Mouse (Mus musculus): ENCODE data around the gene Methig1.
A peak's percentile ranks its signal among the peaks of the same experiment; 100 is the strongest.
"Not testable (repeated sequence)": the region's sequence is repeated elsewhere in the genome, so short reads cannot be mapped to it uniquely, and the experiment has no call there.

The Methig1 gene

DNA sequence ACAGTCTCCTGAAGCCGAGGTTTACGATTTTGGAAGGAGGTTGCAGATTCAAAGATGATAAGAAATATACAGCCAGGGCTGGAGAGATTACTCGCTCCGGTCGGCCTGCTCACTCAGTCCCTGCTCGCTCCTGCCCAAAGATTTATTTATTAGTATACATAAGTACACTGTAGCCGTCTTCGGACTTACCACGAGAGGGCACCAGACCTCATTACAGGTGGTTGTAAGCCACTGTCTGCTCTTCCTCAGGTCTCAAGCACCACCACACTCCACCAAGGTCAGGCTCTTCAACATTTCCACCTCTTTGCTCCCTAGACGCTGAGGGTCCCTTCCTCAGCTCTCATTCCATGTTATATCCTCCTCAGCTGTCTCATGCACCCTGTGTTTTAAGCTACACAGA lies 15.1 kb upstream of the Methig1 start:
- peak in 1 of 2 experiments; percentile 21 for DNase-seq (ENCODE audit: low spot score in 2 of 2)

DNA sequence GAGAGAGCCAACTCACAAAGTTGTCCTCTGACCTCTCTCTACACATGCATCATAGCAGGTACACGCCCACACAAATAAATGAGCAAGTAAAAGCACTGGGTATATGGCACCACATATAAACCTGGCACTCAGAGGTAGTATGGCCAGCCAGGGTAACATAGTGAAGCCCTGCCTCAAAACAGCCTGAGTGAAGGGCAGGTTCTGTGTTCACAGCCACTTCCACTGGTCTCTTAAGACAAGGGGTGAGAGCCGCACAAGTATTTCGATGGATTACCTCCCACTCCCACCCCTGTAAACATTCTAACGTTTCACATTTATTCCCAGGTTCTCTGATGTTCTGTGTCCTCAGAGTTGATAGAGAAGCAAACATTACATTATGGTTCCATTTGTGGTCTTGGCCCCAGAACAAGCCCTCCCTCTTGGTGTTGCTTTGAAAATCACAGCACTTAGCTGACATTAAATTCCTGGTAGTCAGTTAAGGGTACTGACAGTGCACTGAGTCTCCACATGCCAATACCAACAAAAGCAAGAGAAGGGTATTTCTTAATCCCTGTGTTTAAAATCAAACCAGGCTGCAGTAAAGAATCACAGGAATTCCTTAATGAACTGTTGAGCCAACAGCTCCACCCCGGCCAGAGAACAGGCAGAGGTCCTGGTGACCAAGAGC lies 11.5 kb upstream of the Methig1 start:
- DNase-seq (ENCODE audit: low spot score in 2 of 2): not testable (repeated sequence)

- no peak for DNase-seq (ENCODE audit: low spot score in 2 of 2)
These were observed 7.5 kb upstream of the Methig1 start for GRCm38 (mm10) chr15:100345484-100345883.

- DNase-seq (ENCODE audit: low spot score in 2 of 2): no peak
These were observed 6.2 kb upstream of the Methig1 start for GRCm38 (mm10) chr15:100346761-100347160.

DNA sequence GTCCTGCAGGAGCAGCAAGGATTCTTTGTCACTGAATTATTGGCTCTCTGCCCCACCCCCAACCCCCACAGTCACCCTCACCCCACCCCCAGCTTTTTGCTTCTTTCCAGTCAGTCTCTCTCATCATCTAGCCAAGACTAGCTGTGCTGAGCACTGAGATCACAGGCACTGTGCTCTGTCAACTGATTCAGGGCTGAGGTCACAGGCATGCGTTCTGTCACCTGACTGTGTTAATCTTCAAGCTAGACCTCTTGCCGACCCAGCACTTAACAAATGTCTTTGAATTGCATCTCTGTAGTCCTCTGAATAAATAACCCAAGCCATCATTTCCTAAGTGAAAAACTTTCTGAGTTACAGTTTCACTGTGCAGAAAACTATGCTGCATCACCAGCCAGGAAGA lies 3.5 kb upstream of the Methig1 start:
- DNase-seq (ENCODE audit: low spot score in 2 of 2): no peak

DNA sequence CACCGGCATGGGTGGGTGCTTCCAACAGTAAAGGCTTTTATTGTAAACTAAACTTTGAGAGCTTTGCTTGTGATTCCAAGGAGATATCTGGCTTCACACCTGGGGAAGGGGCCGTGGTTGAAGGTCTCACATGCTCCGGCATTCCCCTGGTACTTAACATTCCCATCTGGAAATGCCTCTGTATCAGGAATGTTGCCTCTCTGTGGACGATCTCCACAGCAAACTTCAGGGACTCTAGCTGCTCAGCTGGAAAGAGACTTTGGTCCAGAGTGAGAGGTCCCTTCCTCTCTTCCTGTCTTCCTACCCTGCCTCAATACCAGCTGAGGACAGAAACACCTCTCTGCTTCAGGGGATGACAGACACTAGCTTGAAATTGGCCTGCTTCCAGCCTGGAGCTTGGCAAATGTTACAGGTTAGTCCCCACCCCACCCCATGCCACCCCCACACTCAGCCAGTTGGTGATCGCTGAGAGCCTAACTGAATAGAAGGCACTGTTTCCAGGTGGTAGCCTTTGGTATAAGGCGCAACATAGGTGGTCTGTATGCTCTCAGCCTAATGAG lies 1.4 kb upstream of the Methig1 start:
- no peak for DNase-seq (ENCODE audit: low spot score in 2 of 2)

- not testable (repeated sequence) for DNase-seq (ENCODE audit: low spot score in 2 of 2)
These were observed 450 bp downstream of the Methig1 start for GRCm38 (mm10) chr15:100353399-100353798.

DNA sequence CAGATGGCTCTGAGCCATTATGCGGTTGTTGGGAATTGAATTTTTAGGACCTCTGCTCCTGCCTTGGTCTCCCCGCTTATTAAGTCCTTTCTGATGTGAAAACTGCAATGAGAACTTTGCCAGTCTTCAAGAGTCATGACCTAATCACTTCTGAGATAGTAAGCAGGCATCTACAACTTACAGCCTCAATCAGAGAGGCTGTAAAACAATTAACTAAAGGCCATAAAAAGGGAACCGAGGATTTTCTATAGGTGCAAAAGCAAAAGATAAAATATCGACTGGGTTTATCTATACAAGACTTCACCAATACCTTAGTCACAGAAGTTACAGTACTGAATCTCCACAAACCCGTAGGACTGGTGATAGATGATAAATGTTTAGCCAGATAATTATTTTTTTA lies 2.9 kb downstream of the Methig1 start:
- no peak for DNase-seq (ENCODE audit: low spot score in 2 of 2)

DNA sequence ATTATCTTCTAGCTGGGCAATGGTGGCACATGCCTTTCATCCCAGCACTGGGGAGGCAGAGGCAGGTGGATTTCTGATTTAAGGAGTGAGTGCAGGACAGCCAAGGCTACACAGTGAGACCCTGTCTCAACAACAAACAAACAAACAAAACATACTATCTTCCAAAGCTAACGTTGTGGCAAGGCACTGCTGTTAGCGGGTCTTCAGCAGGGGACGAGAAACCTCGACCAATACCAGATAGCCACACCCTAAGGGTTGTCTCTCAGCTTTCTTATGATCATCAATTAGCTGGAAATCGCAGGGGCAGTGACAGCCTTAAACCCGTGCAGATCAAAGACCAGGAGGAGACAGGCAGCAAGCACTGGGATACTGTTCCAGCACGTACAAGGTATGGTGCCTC lies 11.3 kb downstream of the Methig1 start, which contains the start of gene Higd1c:
Gene Higd1c, plus strand, starts transcription at position 301 of the 400 bp plus-strand sequence.
- DNase-seq (ENCODE audit: low spot score in 2 of 2): no peak

- DNase-seq (ENCODE audit: low spot score in 2 of 2): not testable (repeated sequence)
These were observed 13.0 kb downstream of the Methig1 start for GRCm38 (mm10) chr15:100365967-100366366.

GRCm38 (mm10) chr15:100367119-100367518 lies 14.2 kb downstream of the Methig1 start:
- DNase-seq (ENCODE audit: low spot score in 2 of 2): no peak

- peak; percentile 48 to 60 for DNase-seq (ENCODE audit: low spot score in 2 of 2)
These were observed 22.1 kb downstream of the Methig1 start for GRCm38 (mm10) chr15:100375066-100375465.

DNA sequence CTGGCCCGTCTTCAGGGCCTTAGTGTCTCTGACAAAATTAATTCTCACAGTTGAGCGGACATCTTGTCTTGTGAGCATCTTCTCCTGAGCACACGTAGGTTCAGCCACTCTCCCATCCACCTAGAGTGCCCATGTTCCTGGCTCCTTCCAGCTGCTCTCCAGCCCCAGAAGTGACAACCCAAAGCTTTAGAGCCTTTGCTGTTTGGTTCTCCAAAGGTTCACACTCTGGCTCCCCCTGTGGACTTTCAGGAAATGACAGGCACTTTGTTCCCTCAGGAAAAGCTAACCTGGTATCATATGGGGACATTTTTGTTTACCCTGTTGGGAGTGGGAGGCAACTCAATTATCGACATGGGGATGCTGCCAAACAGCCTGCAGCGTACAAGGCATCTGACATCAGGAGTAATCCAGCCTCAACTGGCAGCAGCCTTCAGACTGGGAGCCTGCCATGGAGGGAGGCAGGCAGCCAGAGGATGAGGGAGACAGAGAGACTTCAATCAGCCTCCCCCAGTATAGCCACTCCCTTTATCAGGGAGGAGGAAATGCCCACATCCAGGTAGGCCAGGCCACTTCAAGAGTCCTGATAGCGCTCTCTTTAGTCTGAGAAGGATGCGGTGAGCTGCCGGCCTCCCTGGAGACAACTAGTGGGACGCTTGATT lies 25.0 kb downstream of the Methig1 start:
- DNase-seq (ENCODE audit: low spot score in 2 of 2): not testable (repeated sequence)

DNA sequence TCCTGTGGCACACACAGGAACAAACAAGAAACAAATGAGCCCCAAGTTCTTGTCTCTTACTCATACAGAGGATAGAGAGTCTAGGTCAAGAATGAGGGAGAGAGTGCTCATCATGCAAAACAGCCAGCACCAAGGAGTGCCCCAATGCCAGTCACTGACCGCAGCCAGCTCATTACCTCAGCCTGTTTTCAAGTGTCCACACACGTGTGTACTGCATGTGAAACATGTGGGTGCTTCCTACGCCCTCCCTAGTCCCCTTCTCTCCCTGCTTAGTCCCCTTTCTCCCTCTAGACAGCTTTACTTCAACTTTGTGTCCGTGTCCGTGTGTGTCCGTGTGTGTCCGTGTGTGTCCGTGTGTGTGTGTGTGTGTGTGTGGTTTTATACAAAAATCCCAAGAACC lies 26.7 kb downstream of the Methig1 start:
- DNase-seq (ENCODE audit: low spot score in 2 of 2): no peak

DNA sequence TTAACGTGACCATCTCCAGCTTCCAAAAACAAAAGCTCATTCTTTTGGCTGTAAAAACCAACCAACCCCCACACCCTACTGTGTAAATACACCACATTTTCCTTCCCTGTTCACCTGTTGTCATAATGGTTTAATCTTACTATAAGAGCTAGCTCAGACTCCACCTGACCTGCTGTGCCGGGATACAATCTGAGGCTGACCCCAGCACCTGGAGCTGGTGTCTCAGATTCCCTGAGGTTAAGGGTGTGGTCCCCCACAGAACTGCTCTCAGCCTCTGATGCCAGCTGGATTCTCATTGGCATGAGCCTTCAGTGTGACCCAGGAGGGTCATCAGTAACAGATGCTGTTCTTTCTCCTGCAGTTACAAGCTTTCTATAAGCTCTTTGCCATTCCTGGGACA lies 27.2 kb downstream of the Methig1 start:
- DNase-seq (ENCODE audit: low spot score in 2 of 2): no peak

DNA sequence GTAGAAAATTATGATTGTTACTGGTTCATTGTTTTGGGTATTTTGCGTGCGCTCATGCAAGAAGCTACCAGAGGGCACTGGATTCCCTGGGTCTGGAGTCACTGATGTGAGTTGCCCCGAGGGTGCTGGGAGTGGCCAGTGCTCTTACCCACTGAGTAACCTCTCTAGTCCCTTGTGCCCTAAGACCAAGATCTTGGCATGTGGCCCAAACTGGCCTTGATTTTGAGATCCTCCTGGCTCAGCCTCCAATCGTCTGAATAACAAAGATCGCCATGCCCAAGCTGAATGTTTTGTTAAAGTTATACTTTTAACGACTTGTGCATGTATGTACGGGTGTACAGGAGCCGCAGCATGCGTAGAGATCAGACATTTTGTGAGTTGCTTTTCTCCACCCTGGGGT lies 32.8 kb downstream of the Methig1 start:
- DNase-seq (ENCODE audit: low spot score in 2 of 2): no peak

DNA sequence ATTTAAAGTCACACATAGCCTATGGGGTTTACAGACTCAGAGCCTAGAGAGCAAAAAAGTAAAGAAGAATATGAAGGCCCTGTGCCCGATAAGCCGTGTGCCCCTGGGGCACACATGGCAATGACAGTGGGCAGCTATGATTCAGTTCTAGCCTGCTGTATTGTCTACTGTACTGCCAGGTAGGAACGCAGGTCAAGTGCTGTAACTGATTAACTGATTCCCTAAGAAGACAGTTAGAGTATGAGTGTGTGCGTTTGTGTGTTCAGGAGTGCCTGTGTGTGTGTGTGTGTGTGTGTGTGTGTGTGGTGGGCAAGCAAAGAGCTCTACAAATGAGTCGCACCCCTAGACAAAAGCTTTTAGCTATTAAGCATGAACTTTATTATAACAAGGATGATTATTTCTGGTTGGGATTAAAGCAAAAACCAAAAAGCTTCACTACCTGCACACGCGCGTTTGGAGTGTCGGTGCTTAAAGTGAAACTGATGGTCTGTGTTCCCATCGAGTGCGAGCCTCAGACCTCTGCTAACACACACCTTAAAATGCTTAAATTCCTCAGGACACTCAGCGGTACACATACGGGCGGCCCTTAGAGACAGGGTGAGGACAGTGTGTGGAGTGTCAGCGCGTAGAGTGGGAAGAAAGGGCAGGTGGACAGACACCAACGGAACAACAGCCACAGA lies 34.7 kb downstream of the Methig1 start:
- no peak for DNase-seq (ENCODE audit: low spot score in 2 of 2)

DNA sequence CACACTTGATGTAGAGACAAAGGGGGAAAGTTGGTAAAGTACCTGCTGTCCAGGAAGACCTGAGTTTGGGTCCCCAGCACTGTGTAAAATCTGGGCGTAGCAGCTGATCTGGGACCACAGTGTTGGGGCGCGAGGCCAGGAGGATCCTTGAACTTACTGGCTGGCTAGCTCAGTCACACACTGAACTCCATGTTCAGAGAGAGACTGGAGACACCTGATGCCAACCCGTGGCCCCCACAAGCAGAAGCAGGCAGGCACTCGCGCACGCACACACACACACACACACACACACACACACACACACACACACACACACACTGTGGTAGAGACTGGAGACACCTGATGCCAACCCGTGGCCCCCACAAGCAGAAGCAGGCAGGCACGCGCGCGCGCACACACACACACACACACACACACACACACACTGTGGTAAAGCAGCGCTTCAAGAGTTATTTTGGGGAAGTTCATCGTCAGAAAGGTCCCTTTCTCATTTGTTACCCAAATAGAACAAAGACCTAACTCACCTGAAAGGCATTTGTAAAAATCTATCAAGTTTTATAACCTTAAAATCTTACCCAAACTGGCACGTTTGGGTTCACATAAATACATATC lies 35.4 kb downstream of the Methig1 start:
- DNase-seq (ENCODE audit: low spot score in 2 of 2): no peak

DNA sequence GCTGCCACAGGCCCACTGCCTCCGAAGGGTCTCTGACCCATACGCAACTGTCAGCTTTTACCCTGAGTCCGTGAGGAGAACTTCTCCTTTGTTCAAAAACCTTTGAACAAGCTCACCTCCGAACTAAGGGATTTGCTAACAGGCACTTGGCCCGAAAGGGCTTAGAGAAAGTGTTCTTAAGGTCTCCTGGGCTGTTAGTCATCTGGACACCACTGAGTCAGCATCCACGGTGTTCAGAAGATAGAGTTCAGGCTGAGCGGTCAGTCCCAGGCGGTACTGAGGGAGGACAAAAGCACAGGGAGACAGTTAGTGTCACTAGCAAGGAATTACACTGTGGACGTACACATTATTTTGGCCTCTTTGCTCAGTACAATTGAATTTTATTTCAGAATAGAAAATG lies 35.9 kb downstream of the Methig1 start:
- no peak for DNase-seq (ENCODE audit: low spot score in 2 of 2)

DNA sequence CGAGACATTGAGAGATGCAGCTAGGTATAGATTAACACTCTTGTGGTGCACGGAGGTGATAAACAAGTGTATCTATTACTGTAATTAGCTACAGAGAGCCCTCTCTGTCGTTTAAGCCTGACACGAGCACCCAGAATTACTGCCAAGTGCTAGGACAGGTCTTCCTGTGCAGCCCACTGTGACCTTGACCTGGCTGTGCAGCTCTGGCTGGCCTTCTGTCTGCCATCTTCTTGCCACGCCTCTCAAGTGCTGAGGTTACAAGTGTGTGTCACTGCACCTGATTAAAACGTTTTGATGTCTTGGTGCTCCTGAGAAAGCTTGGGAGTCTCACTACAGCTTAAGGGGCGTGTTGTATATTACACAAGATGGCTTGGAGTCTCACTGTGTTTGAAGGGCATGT lies 38.1 kb downstream of the Methig1 start:
- no peak for DNase-seq (ENCODE audit: low spot score in 2 of 2)

GRCm38 (mm10) chr15:100391599-100391998 lies 38.6 kb downstream of the Methig1 start:
- no peak for DNase-seq (ENCODE audit: low spot score in 2 of 2)

DNA sequence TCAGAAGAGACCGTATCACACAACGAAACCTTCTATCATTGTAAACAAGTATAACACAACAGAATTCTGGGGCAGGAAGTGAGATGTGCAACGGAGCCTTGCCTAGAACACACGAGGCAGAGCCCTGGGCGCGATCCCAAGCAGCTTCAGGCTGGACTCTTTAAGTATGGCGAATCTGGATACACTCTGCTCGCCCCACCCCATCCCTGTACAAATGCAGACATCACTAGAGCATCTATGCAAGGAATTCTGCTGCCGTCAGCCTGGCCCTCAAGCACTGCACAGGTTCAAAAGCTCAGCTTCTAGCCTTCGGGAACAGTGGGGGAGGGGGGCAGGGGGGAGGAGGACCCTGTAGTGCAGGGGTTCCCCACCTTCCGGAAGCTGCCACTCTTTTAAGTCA lies 40.1 kb downstream of the Methig1 start:
- DNase-seq (ENCODE audit: low spot score in 2 of 2): no peak
